Mouse (Mus musculus) cerebellum, adult 2 months (tissue): ENCODE results near the gene Hdac9.

Experiments used
- CTCF ChIP-seq: fragments of 200-500 bp; IDR thresholded peaks from 2 replicates; pipeline ENCODE4 v1.5.1; 2011; ENCODE audit warnings: low read depth, mild to moderate bottlenecking, control low read depth, low read length, moderate library complexity, borderline replicate concordance; ENCODE audit not compliant: insufficient read depth
- POLR2A ChIP-seq: fragments of 200-500 bp; IDR thresholded peaks from 2 replicates; pipeline ENCODE4 v1.6.1; 2011; ENCODE audit warnings: low read length, control low read depth, borderline replicate concordance; ENCODE audit not compliant: insufficient read depth

DNA sequence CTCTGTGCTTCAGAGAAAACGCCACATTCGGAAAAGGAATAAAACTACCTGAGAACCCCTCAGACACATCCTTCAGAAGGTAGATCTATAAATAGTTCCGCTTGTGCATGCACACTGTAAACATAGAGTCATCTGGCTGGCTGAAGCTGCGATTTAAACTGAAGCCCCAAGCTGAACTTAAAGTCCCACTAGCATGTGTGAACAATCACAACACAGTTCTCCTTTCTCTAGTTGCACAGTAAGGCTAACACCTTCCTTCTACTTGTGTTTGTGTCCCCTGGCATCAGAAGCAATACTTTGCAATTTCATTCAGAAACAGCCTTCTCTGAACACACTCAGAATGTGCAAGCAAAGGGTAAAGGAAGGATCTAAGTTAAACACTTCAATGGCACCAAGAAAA lies 389.1 kb downstream of the Hdac9 start:
- no peak for TF ChIP-seq POLR2A
- TF ChIP-seq CTCF = no peak
